Mouse (Mus musculus) hindbrain, embryonic 13.5 days (tissue): ENCODE results near the gene Ext2. TPM values are rescaled to one million over a fixed set of nuclear protein-coding genes. Genes with fewer than 3 reads are reported as not detected.

ENCODE experiments used
- ATAC-seq: fragments of 200-750 bp; cut with Nextera tagmentation; 2 replicates; pipeline ENCODE4 v1.8.0; 2017; ENCODE audit warnings: moderate TSS enrichment; ENCODE audit not compliant: low FRiP score
- H3K27ac ChIP-seq: fragments of 300-500 bp; sonication (generic); 2 replicates; pipeline ENCODE4 v1.5.1; 2015; ENCODE audit warnings: inconsistent platforms, mild to moderate bottlenecking, moderate library complexity
- H3K27me3 ChIP-seq: fragments of 300-500 bp; sonication (generic); 2 replicates; pipeline ENCODE4 v1.6.1; 2015; ENCODE audit warnings: mild to moderate bottlenecking, inconsistent platforms
- H3K36me3 ChIP-seq: fragments of 300-500 bp; sonication (generic); 2 replicates; pipeline ENCODE4 v1.6.1; 2015; ENCODE audit warnings: mild to moderate bottlenecking, inconsistent platforms
- H3K4me1 ChIP-seq: fragments of 300-500 bp; sonication (generic); replicated peaks from 2 replicates; pipeline ENCODE4 v1.6.1; 2015; ENCODE audit warnings: inconsistent platforms
- H3K4me2 ChIP-seq: fragments of 300-500 bp; sonication (generic); 2 replicates; pipeline ENCODE4 v1.6.1; 2015; ENCODE audit warnings: inconsistent platforms, mild to moderate bottlenecking, moderate library complexity
- H3K4me3 ChIP-seq: fragments of 300-500 bp; sonication (generic); 2 replicates; pipeline ENCODE4 v1.5.1; 2015; ENCODE audit warnings: mild to moderate bottlenecking, inconsistent platforms
- H3K9ac ChIP-seq: fragments of 300-500 bp; sonication (generic); 2 replicates; pipeline ENCODE4 v1.6.1; 2015; ENCODE audit warnings: mild to moderate bottlenecking, inconsistent platforms
- H3K9me3 ChIP-seq: fragments of 300-500 bp; sonication (generic); 2 replicates; pipeline ENCODE4 v1.6.1; 2016; ENCODE audit warnings: inconsistent platforms
- WGBS: fragments of 180-500 bp; shearing (Covaris S2); methylation state at CpG from one replicate; pipeline ENCODE4 v1.1.7; 2015; 5-methylcytosine and 5-hydroxymethylcytosine counted together
- polyA plus RNA-seq: library from polyadenylated mRNA; unstranded; fragments of >200 nt; fragmentation: Nextera tagmentation; extraction: Ambion mirVana; gene quantifications from 2 replicates; pipeline ENCODE4 v1.2.1, GENCODE M21; 2015

The Ext2 gene
- polyA plus RNA-seq, 1 experiment from 2014 or later, result 70.4 TPM

- Histone ChIP-seq H3K9ac (no peak overlapping the region), H3K27ac (no peak overlapping the region), H3K4me1 (no peaks in the 10 kb centered on the region), H3K36me3 (peaks cover 93% of the 10 kb centered on the region), H3K4me3 (no peak overlapping the region), H3K27me3 (no peaks in the 10 kb centered on the region), H3K9me3 (0 out of 2 replicates have a peak, but pooled peaks cover 3% of the 10 kb centered on the region), H3K4me2 (no peak overlapping the region)
- 91% methylated on average over 4 of the region's 4 CpGs for WGBS
- no peak for ATAC-seq
Measured at GRCm38 (mm10) chr2:93838931-93839330, 16.6 kb upstream of the Ext2 start.

DNA sequence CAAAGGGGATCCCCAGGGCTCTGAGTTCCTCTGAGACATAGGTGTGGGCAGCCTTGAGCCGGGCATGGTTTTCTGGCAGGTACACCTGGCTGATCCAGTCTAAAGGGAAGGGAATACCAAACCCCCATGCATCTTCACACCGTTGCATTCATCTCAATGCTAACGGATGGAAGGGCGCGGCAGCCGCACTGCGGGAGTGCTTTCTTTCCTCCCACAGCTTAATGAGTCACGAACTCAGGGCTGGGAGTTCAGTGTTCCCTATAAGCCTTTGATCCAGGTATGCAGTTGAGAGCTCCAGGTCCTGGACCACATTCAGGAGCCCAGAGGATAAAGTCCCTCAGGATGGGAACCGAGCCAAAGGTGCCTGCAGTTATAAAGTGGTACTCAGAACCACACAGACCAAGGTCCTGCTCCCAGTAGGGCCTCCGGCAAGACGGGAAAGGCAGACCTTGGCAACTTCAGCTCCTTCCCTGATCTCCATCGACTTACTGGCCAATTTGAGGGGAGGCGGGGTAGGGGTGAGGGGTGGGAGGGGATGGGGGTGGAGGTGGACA is 13.9 kb upstream of the Ext2 start:
- no peaks in the 10 kb centered on the region for H3K4me1 ChIP-seq
- no peak overlapping the region for H3K27ac ChIP-seq
- 76% methylated on average over 13 of the region's 13 CpGs for WGBS
- 0 out of 2 replicates have a peak, but pooled peaks cover 3% of the 10 kb centered on the region for H3K9me3 ChIP-seq
- H3K4me3 ChIP-seq, result no peak overlapping the region
- H3K27me3 ChIP-seq, result no peaks in the 10 kb centered on the region
- ATAC-seq, result no peak
- peaks cover 74% of the 10 kb centered on the region for H3K36me3 ChIP-seq
- no peak overlapping the region for H3K9ac ChIP-seq
- H3K4me2 ChIP-seq, result no peak overlapping the region

DNA sequence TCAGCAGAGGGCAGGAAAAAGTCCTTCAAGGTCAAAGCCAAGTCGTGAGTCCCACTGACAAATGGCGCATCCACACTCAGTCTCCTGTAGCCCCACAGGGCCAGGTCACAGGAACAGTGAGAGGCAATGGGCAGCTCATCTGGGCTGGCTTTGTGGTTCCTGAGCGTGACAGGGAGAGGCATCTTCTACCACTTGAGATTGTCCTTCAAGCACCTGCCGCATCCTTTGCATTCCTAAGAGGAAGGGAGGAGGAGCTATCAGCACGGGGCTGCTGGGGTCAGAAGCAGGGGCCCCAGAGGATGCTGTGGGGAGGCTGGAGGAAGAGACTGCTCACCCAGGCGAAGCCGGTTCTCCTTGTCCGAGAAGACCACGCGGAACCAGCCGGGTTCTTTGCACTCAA is 13.2 kb upstream of the Ext2 start:
- H3K27ac ChIP-seq, result no peak overlapping the region
- H3K9me3 ChIP-seq, result 0 out of 2 replicates have a peak, but pooled peaks cover under 1% of the 10 kb centered on the region
- H3K4me2 ChIP-seq, result no peak overlapping the region
- no peak overlapping the region for H3K9ac ChIP-seq
- no peak for ATAC-seq
- no peak overlapping the region for H3K4me3 ChIP-seq
- no peaks in the 10 kb centered on the region for H3K27me3 ChIP-seq
- no peaks in the 10 kb centered on the region for H3K4me1 ChIP-seq
- WGBS, result 84% methylated on average over 11 of the region's 11 CpGs
- peaks cover 66% of the 10 kb centered on the region for H3K36me3 ChIP-seq

GRCm38 (mm10) chr2:93823519-93823918 is 1.2 kb upstream of the Ext2 start:
- no peak overlapping the region for H3K4me2 ChIP-seq
- no peak overlapping the region for H3K27ac ChIP-seq
- peaks cover 24% of the 10 kb centered on the region for H3K4me1 ChIP-seq
- ATAC-seq, result no peak
- 17% methylated on average over 8 of the region's 8 CpGs for WGBS
- H3K4me3 ChIP-seq, result no peak overlapping the region
- H3K9me3 ChIP-seq, result no peaks in the 10 kb centered on the region
- peaks cover 10% of the 10 kb centered on the region for H3K36me3 ChIP-seq
- no peaks in the 10 kb centered on the region for H3K27me3 ChIP-seq
- no peak overlapping the region for H3K9ac ChIP-seq

- no peak overlapping the region for H3K9ac ChIP-seq
- peaks cover 22% of the 10 kb centered on the region for H3K36me3 ChIP-seq
- H3K4me2 ChIP-seq, result no peak overlapping the region
- H3K9me3 ChIP-seq, result no peaks in the 10 kb centered on the region
- ATAC-seq, result no peak
- WGBS, result 94% methylated on average over 5 of the region's 5 CpGs
- H3K27ac ChIP-seq, result no peak overlapping the region
- no peak overlapping the region for H3K4me3 ChIP-seq
- H3K27me3 ChIP-seq, result no peaks in the 10 kb centered on the region
- H3K4me1 ChIP-seq, result peaks cover 26% of the 10 kb centered on the region
Measured at GRCm38 (mm10) chr2:93817791-93818190, 4.6 kb downstream of the Ext2 start.

GRCm38 (mm10) chr2:93813343-93813742 is 9.0 kb downstream of the Ext2 start:
- Histone ChIP-seq H3K27me3 (no peaks in the 10 kb centered on the region), H3K9me3 (no peaks in the 10 kb centered on the region), H3K27ac (no peak overlapping the region), H3K4me1 (peaks cover 2% of the 10 kb centered on the region), H3K4me2 (no peak overlapping the region), H3K4me3 (no peak overlapping the region), H3K9ac (no peak overlapping the region), H3K36me3 (peaks cover 51% of the 10 kb centered on the region)
- no peak for ATAC-seq
- WGBS, result 94% methylated on average over 22 of the region's 22 CpGs

- H3K4me3 ChIP-seq, result no peak overlapping the region
- no peaks in the 10 kb centered on the region; the same call in none of the 2 replicates for H3K4me1 ChIP-seq
- no peaks in the 10 kb centered on the region for H3K27me3 ChIP-seq
- ATAC-seq, result no peak
- WGBS, result 33% methylated on average over 4 of the region's 4 CpGs
- H3K9me3 ChIP-seq, result no peaks in the 10 kb centered on the region
- no peak overlapping the region for H3K27ac ChIP-seq
- H3K9ac ChIP-seq, result no peak overlapping the region
- peaks cover 61% of the 10 kb centered on the region for H3K36me3 ChIP-seq
- no peak overlapping the region for H3K4me2 ChIP-seq
Measured at GRCm38 (mm10) chr2:93811812-93812211, 10.6 kb downstream of the Ext2 start.

DNA sequence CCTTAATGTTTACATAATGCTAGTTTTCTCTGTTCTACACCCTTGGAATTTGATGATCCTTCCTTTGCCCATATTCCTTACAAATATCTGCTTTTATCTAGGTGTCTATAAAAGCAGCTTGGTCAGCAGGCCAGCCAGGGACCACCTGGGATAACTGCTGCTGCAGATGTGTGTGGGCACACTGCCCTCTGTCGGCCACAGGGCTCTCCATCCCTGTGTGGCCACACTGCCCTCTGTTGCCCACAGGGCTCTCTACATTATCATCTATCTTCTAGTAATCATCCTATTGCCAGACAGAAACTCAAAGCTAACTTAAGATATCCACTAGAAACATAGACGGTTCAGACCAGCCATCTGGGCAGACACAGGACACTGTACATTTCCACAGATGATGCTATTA is 12.4 kb downstream of the Ext2 start:
- no peak overlapping the region for H3K4me2 ChIP-seq
- H3K27me3 ChIP-seq, result no peaks in the 10 kb centered on the region
- H3K9ac ChIP-seq, result no peak overlapping the region
- no peak for ATAC-seq
- no peak overlapping the region for H3K27ac ChIP-seq
- H3K4me3 ChIP-seq, result no peak overlapping the region
- H3K36me3 ChIP-seq, result peaks cover 80% of the 10 kb centered on the region
- H3K9me3 ChIP-seq, result no peaks in the 10 kb centered on the region
- WGBS, result 16% methylated on average over 2 of the region's 2 CpGs
- H3K4me1 ChIP-seq, result no peaks in the 10 kb centered on the region

GRCm38 (mm10) chr2:93808071-93808470 is 14.3 kb downstream of the Ext2 start:
- Histone ChIP-seq H3K4me1 (no peaks in the 10 kb centered on the region), H3K36me3 (peaks cover 91% of the 10 kb centered on the region), H3K4me2 (no peak overlapping the region), H3K9ac (no peak overlapping the region), H3K27ac (no peak overlapping the region), H3K9me3 (no peaks in the 10 kb centered on the region), H3K4me3 (no peak overlapping the region), H3K27me3 (no peaks in the 10 kb centered on the region)
- 88% methylated on average over 5 of the region's 5 CpGs for WGBS
- no peak for ATAC-seq

DNA sequence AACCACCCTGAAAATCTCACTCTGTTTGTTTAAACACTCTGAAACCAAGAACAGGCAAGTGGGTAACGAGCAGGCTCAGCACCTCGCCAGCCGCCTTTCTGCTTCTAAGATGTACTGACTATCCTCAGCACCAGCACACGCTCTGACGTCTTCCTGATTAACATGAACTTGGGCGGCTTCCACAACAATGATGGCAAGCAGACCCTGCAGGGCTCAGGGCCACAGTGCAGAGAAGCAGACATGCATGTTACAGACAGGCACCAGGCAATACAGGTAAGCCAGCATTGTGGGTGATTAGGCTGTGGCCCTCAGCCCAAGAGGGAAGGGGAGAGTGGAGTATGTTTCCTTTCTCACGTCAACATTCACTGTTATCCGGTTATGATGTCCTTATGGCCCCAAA is 14.9 kb downstream of the Ext2 start:
- no peak overlapping the region for H3K27ac ChIP-seq
- no peak overlapping the region for H3K4me3 ChIP-seq

DNA sequence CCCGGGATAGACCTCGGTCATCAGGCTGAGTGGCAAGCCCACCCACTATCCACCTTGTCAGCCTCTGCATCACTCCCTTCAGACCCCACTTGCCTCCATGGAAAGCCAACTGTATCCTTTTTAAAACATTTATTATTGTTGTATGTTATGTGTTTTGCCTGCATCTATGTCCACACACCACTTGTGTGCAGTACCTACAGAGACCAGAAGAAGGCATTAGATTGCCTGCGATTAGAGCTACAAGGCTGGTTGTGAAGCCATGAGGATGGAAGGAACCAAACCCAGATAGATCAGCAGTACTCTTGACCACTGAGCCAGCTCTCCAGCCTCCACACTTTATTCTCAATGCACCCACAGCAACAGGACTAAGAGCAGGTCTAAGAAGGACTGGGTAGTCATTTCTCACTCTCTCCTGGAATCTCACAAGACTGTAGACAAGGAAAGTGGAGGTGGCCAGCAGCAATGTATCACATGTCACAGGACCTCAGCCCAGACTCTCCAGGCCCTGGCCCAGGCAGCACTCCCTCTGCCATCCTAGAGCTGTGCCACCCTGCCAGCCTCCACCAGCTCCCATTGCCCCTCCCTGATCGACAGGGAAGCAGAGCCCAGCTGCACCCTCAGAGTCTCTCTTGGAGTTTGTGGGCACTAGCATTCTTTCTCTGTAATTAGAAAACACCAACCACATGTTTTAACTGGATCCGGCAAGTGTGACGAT is 15.7 kb downstream of the Ext2 start:
- ATAC-seq, result no peak
- H3K36me3 ChIP-seq, result peaks cover 91% of the 10 kb centered on the region
- no peaks in the 10 kb centered on the region for H3K4me1 ChIP-seq
- no peak overlapping the region for H3K4me2 ChIP-seq
- H3K27me3 ChIP-seq, result no peaks in the 10 kb centered on the region
- no peak overlapping the region for H3K9ac ChIP-seq
- H3K9me3 ChIP-seq, result no peaks in the 10 kb centered on the region
- no peak overlapping the region for H3K4me3 ChIP-seq
- H3K27ac ChIP-seq, result no peak overlapping the region
- 92% methylated on average over 6 of the region's 6 CpGs for WGBS

More for the DNA sequence above, 14.9 kb downstream of the Ext2 start:
- Histone ChIP-seq H3K36me3 (peaks cover 89% of the 10 kb centered on the region), H3K27me3 (no peaks in the 10 kb centered on the region), H3K4me2 (no peak overlapping the region), H3K9me3 (no peaks in the 10 kb centered on the region), H3K9ac (no peak overlapping the region), H3K4me1 (no peaks in the 10 kb centered on the region)
- WGBS, result 82% methylated on average over 8 of the region's 8 CpGs
- ATAC-seq, result no peak

GRCm38 (mm10) chr2:93805523-93805922 is 16.8 kb downstream of the Ext2 start:
- Histone ChIP-seq H3K36me3 (peaks cover 89% of the 10 kb centered on the region), H3K27me3 (no peaks in the 10 kb centered on the region), H3K27ac (no peak overlapping the region), H3K9me3 (no peaks in the 10 kb centered on the region), H3K4me3 (no peak overlapping the region), H3K4me1 (no peaks in the 10 kb centered on the region), H3K4me2 (no peak overlapping the region), H3K9ac (no peak overlapping the region)
- 88% methylated on average over 4 of the region's 4 CpGs for WGBS
- no peak for ATAC-seq

GRCm38 (mm10) chr2:93805066-93805465 is 17.3 kb downstream of the Ext2 start:
- H3K27ac ChIP-seq, result no peak overlapping the region
- H3K4me1 ChIP-seq, result no peaks in the 10 kb centered on the region
- WGBS, result 88% methylated on average over 5 of the region's 5 CpGs
- no peak overlapping the region for H3K4me2 ChIP-seq
- H3K9me3 ChIP-seq, result no peaks in the 10 kb centered on the region
- no peak overlapping the region for H3K4me3 ChIP-seq
- peaks cover 88% of the 10 kb centered on the region for H3K36me3 ChIP-seq
- H3K27me3 ChIP-seq, result no peaks in the 10 kb centered on the region
- ATAC-seq, result no peak
- no peak overlapping the region for H3K9ac ChIP-seq
